ENCODE assay signal across 9 mouse cellular contexts in the genomic region with DNA sequence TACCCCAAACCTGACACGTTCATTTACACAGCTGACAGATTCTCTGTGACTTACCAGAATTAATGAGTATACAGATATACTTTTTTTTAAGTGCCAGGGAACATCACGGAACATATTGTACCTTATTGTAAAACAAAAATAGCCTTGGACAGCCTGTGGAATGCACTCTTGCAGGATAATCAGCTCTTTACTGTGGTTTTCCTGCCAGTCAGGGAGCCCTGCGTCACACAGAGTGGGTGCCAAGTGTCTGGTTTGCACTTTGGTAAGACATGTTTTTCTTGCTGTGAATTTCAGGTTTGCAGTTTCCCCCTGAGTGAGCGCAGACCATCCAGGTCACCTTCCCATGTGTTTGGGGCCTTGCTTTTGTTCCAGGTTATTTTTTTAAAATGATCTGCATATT. TPM values are rescaled to one million over a fixed set of nuclear protein-coding genes. Genes with fewer than 3 reads are reported as not detected.
DNase-seq lines count a peak whose midpoint lies in the region; ATAC-seq and TF ChIP-seq lines count a peak whose summit lies in the region.
"Had no signal": no experiment of that assay in that cellular context is flagged by ENCODE, and none has a peak within 500 bp of the region (broad histone marks: within the 10 kb centered on the region; RNA-seq: fewer than 3 reads in every experiment).

No protein-coding gene starts in this region.

- no peak for TF ChIP-seq CTCF in layer of hippocampus, adult 2 months (conservative IDR thresholded peaks at IDR 0.05)

- no peak overlapping the region for H3K9ac ChIP-seq in forebrain, embryonic 11.5 days (ENCODE audit: low read length)
- H3K9ac ChIP-seq: neural tube, embryonic 13.5 days had no signal

- 74% methylated on average over 4 of the region's 4 CpGs for whole genome bisulfite sequencing in forebrain, embryonic 11.5 days

- no peaks in the 10 kb centered on the region for H3K9me3 ChIP-seq in forebrain, embryonic 11.5 days (ENCODE audit: control insufficient read depth, low read length)
- H3K9me3 ChIP-seq: neural tube, embryonic 13.5 days had no signal

- no peak overlapping the region for H3K27ac ChIP-seq in layer of hippocampus, adult 2 months
- H3K27ac ChIP-seq in forebrain, embryonic 11.5 days (ENCODE audit: low read depth, low read length): no peak overlapping the region
- H3K27ac ChIP-seq: neural tube, embryonic 13.5 days had no signal

- ATAC-seq in forebrain, embryonic 11.5 days (replicated peaks; ENCODE audit: low FRiP score): no peak

- peak; percentile 45 to 52 for DNase-seq in cerebellum, postnatal 14 days
- DNase-seq in cerebellum, adult 8-10 months: no peak
- DNase-seq in urinary bladder, postnatal 14 days (ENCODE audit: low spot score): peak; percentile 61
- DNase-seq in urinary bladder, postnatal 4 days (ENCODE audit: low spot score in 2 of 2): no peak
- DNase-seq in layer of hippocampus, adult 2 months (ENCODE audit: low spot score in 2 of 2): peak; percentile 25 to 53
- peak; percentile 39 for DNase-seq in telencephalon, adult 2 months (ENCODE audit: low read depth, low spot score)
- DNase-seq in urinary bladder, postnatal 10 days (ENCODE audit: low spot score): no peak
- no peak for DNase-seq in forebrain, embryonic 11.5 days (ENCODE audit: low spot score)

- H3K36me3 ChIP-seq in forebrain, embryonic 11.5 days (ENCODE audit: control insufficient read depth, insufficient read depth, low read length): no peaks in the 10 kb centered on the region
- H3K36me3 ChIP-seq: neural tube, embryonic 13.5 days had no signal

- H3K27me3 ChIP-seq in forebrain, embryonic 11.5 days (ENCODE audit: control insufficient read depth, insufficient read depth, low read length): no peaks in the 10 kb centered on the region
- H3K27me3 ChIP-seq: neural tube, embryonic 13.5 days had no signal

- no peak overlapping the region for H3K4me2 ChIP-seq in forebrain, embryonic 11.5 days (ENCODE audit: low read depth, low read length, severe bottlenecking)
- H3K4me2 ChIP-seq: neural tube, embryonic 13.5 days had no signal

- no peaks in the 10 kb centered on the region for H3K4me1 ChIP-seq in forebrain, embryonic 11.5 days (replicated peaks; ENCODE audit: control insufficient read depth, insufficient read depth, low read length)
- H3K4me1 ChIP-seq: neural tube, embryonic 13.5 days had no signal

- no peak overlapping the region for H3K4me3 ChIP-seq in layer of hippocampus, adult 2 months
- H3K4me3 ChIP-seq in forebrain, embryonic 11.5 days (ENCODE audit: low read depth, low read length): no peak overlapping the region
- H3K4me3 ChIP-seq: neural tube, embryonic 13.5 days had no signal

RNA-seq across cellular contexts. Expression of a gene that starts 15.8 kb away (rescaled TPM):
- under 1 TPM; 0.08 to 0.34 TPM for total RNA-seq in layer of hippocampus, adult 2 months (2021)
- 0.19 and 0.35 TPM in 2 replicates for polyA plus RNA-seq in forebrain, embryonic 11.5 days (2014; fragmentation: Nextera tagmentation; extraction: Ambion mirVana)

Comparison
In these comparisons a context has a peak if more than half of its experiments do, and no peak if none do; other contexts are left out.
1. DNase-seq: peak in cerebellum, postnatal 14 days (2 of 2), urinary bladder, postnatal 14 days (single experiment), layer of hippocampus, adult 2 months (2 of 2) and telencephalon, adult 2 months (single experiment); none in cerebellum, adult 8-10 months (single experiment), urinary bladder, postnatal 4 days (0 of 2), urinary bladder, postnatal 10 days (single experiment) and forebrain, embryonic 11.5 days (single experiment).